Mouse (Mus musculus) bone marrow, adult 2 months (tissue): ENCODE data around the gene Nme8.

Source experiments
- CTCF ChIP-seq: fragments of 200-500 bp; IDR thresholded peaks from 2 replicates; pipeline ENCODE4 v1.5.1; 2011; ENCODE audit warnings: low read length, control low read depth; ENCODE audit not compliant: control insufficient read depth, insufficient read depth
- POLR2A ChIP-seq: fragments of 200-500 bp; IDR thresholded peaks from 2 replicates; pipeline ENCODE4 v1.6.1; 2011; ENCODE audit warnings: low read depth, mild to moderate bottlenecking, control low read depth, low read length, borderline replicate concordance; ENCODE audit not compliant: control insufficient read depth

DNA sequence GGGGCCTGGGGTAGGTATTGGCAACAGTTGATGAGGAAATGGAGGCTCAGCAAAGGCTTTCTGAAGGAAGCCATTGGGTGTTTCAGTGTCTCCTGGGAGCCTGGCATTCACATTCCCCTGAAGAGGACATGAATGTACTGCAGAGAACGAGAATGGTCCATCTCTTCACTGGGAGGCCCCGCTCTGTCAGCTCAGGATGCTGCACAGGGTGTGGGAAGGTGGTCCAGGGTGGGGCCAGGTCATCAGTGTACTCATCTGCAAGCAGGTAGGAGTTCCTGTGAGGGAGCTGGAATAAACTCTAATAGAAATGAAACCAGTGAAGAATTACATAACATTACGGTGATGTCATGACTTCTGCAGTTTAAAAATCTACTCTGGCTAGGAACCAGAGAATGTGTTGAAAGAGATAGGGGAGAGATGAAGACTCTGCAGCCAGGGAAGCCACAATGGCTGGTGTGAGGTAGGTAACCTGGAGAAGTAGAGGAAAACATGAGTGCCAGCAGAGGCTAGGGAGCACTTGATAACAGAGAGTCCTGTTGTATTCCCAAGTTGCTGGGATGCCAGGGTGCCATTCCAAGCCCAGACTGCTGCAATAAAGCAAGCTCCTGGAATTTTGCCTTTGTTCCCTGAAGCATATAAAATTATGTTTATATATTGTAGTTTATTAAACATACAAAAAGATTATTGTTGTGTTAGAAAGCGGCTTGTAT, 3.3 kb upstream of the Nme8 start:
- no peak for TF ChIP-seq CTCF
- no peak for TF ChIP-seq POLR2A
